Mouse (Mus musculus): ENCODE measurements around the gene Creb3. TPM values are rescaled to one million over a fixed set of nuclear protein-coding genes. Genes with fewer than 3 reads are reported as not detected.

The Creb3 gene
- total and polyA plus RNA-seq, 2 experiments from 2014 or later: 50.4 to 85.2 TPM

GRCm38 (mm10) chr4:43558631-43559356, 3.3 kb upstream of the Creb3 start:
- Histone ChIP-seq H3K4me2 (ENCODE audit: low read depth, low read length, poor library complexity, severe bottlenecking) (0 out of 2 replicates have a peak overlapping the region, but pooled peaks have one; percentile 6), H3K27ac (ENCODE audit: low read depth, low read length) (no peak overlapping the region), H3K4me1 (ENCODE audit: insufficient read depth, low read length) (peaks cover 20% of the 10 kb centered on the region), H3K36me3 (ENCODE audit: insufficient read depth, low read length) (peaks cover 32% of the 10 kb centered on the region), H3K4me3 (ENCODE audit: low read depth, low read length) (no peak overlapping the region), H3K9me3 (ENCODE audit: low read length) (no peaks in the 10 kb centered on the region), H3K27me3 (ENCODE audit: insufficient read depth, low read length) (no peaks in the 10 kb centered on the region), H3K9ac (replicated peaks; ENCODE audit: low read length, poor library complexity, severe bottlenecking) (0 out of 2 replicates have a peak overlapping the region, but pooled peaks have one; percentile 24)
- TF ChIP-seq CTCF (IDR thresholded peaks at IDR 0.05): no peak
- ATAC-seq (ENCODE audit: low FRiP score) (no peak), DNase-seq (ENCODE audit: low spot score) (peak; percentile 6)
- 36% methylated on average over 13 of the region's 13 CpGs for WGBS

- no peak overlapping the region for H3K4me3 ChIP-seq (ENCODE audit: low read depth, low read length)
- H3K4me1 ChIP-seq (ENCODE audit: insufficient read depth, low read length): peaks cover 23% of the 10 kb centered on the region
- no peaks in the 10 kb centered on the region for H3K27me3 ChIP-seq (ENCODE audit: insufficient read depth, low read length)
- ATAC-seq (ENCODE audit: low FRiP score) (no peak), DNase-seq (ENCODE audit: low spot score) (no peak)
- H3K36me3 ChIP-seq (ENCODE audit: insufficient read depth, low read length): peaks cover 26% of the 10 kb centered on the region
- H3K4me2 ChIP-seq (ENCODE audit: low read depth, low read length, poor library complexity, severe bottlenecking): peak overlapping the region; percentile 9; the same call in 1 of the 2 replicates
- WGBS: 82% methylated on average over 13 of the region's 13 CpGs
- no peak overlapping the region for H3K27ac ChIP-seq (ENCODE audit: low read depth, low read length)
- no peak for TF ChIP-seq CTCF (IDR thresholded peaks at IDR 0.05)
- no peak overlapping the region for H3K9ac ChIP-seq (replicated peaks; ENCODE audit: low read length, poor library complexity, severe bottlenecking)
- no peaks in the 10 kb centered on the region for H3K9me3 ChIP-seq (ENCODE audit: low read length)
These were observed 2.5 kb upstream of the Creb3 start for GRCm38 (mm10) chr4:43559519-43560242.

GRCm38 (mm10) chr4:43560243-43560611, 1.9 kb upstream of the Creb3 start:
- DNase-seq (ENCODE audit: low spot score) (no peak), ATAC-seq (ENCODE audit: low FRiP score) (no peak)
- peaks cover 23% of the 10 kb centered on the region for H3K4me1 ChIP-seq (ENCODE audit: insufficient read depth, low read length)
- H3K27me3 ChIP-seq (ENCODE audit: insufficient read depth, low read length): no peaks in the 10 kb centered on the region
- no peak overlapping the region for H3K9ac ChIP-seq (replicated peaks; ENCODE audit: low read length, poor library complexity, severe bottlenecking)
- no peak for TF ChIP-seq CTCF (IDR thresholded peaks at IDR 0.05)
- no peaks in the 10 kb centered on the region for H3K9me3 ChIP-seq (ENCODE audit: low read length)
- no peak overlapping the region for H3K27ac ChIP-seq (ENCODE audit: low read depth, low read length)
- 50% methylated on average over 6 of the region's 6 CpGs for WGBS
- H3K4me2 ChIP-seq (ENCODE audit: low read depth, low read length, poor library complexity, severe bottlenecking): peak overlapping the region; percentile 86; the same call in 1 of the 2 replicates
- H3K4me3 ChIP-seq (ENCODE audit: low read depth, low read length): no peak overlapping the region
- H3K36me3 ChIP-seq (ENCODE audit: insufficient read depth, low read length): peaks cover 25% of the 10 kb centered on the region

- H3K4me3 ChIP-seq (ENCODE audit: low read depth, low read length): peak overlapping the region; percentile 92
- peaks cover 25% of the 10 kb centered on the region for H3K36me3 ChIP-seq (ENCODE audit: insufficient read depth, low read length)
- H3K4me2 ChIP-seq (ENCODE audit: low read depth, low read length, poor library complexity, severe bottlenecking): peak overlapping the region; percentile 86
- no peak for DNase-seq (ENCODE audit: low spot score)
- peak overlapping the region; percentile 87 for H3K9ac ChIP-seq (replicated peaks; ENCODE audit: low read length, poor library complexity, severe bottlenecking)
- H3K9me3 ChIP-seq (ENCODE audit: low read length): no peaks in the 10 kb centered on the region
- no peak overlapping the region for H3K27ac ChIP-seq (ENCODE audit: low read depth, low read length)
- WGBS: 34% methylated on average over 2 of the region's 2 CpGs
- TF ChIP-seq CTCF (IDR thresholded peaks at IDR 0.05): no peak
- H3K27me3 ChIP-seq (ENCODE audit: insufficient read depth, low read length): no peaks in the 10 kb centered on the region
- no peak for ATAC-seq (ENCODE audit: low FRiP score)
- peaks cover 23% of the 10 kb centered on the region for H3K4me1 ChIP-seq (ENCODE audit: insufficient read depth, low read length)
These were observed 1.2 kb upstream of the Creb3 start for GRCm38 (mm10) chr4:43560976-43561375.

- peaks cover 28% of the 10 kb centered on the region for H3K36me3 ChIP-seq (ENCODE audit: insufficient read depth, low read length)
- no peaks in the 10 kb centered on the region for H3K27me3 ChIP-seq (ENCODE audit: insufficient read depth, low read length)
- peaks cover 23% of the 10 kb centered on the region for H3K4me1 ChIP-seq (ENCODE audit: insufficient read depth, low read length)
- peak overlapping the region; percentile 87 for H3K9ac ChIP-seq (replicated peaks; ENCODE audit: low read length, poor library complexity, severe bottlenecking)
- H3K9me3 ChIP-seq (ENCODE audit: low read length): no peaks in the 10 kb centered on the region
- H3K27ac ChIP-seq (ENCODE audit: low read depth, low read length): peak overlapping the region; percentile 93
- 1% methylated on average over 16 of the region's 16 CpGs for WGBS
- H3K4me3 ChIP-seq (ENCODE audit: low read depth, low read length): peak overlapping the region; percentile 92
- H3K4me2 ChIP-seq (ENCODE audit: low read depth, low read length, poor library complexity, severe bottlenecking): peak overlapping the region; percentile 86
- no peak for TF ChIP-seq CTCF (IDR thresholded peaks at IDR 0.05)
- peak; percentile 8 for DNase-seq (ENCODE audit: low spot score)
- ATAC-seq (ENCODE audit: low FRiP score): peak; percentile 25
These were observed 616 bp upstream of the Creb3 start for GRCm38 (mm10) chr4:43561436-43561996.

Measured in midbrain, postnatal 0 days (tissue).